Mouse (Mus musculus): ENCODE results near the gene Sema3e. TPM values are rescaled to one million over a fixed set of nuclear protein-coding genes. Genes with fewer than 3 reads are reported as not detected.

Gene Sema3e
- polyA plus RNA-seq, 1 experiment from 2014 or later = 0.42 TPM

Other genes with a start within 250 kb of the Sema3e start
- gene Speer3, start 233.7 kb upstream of the Sema3e start, polyA plus RNA-seq (2015; fragmentation: Nextera tagmentation; extraction: Ambion mirVana) = not detected in 2 replicates

Measured in heart, embryonic 16.5 days (tissue).